ENCODE assay signal across 8 mouse cellular contexts in the genomic region with DNA sequence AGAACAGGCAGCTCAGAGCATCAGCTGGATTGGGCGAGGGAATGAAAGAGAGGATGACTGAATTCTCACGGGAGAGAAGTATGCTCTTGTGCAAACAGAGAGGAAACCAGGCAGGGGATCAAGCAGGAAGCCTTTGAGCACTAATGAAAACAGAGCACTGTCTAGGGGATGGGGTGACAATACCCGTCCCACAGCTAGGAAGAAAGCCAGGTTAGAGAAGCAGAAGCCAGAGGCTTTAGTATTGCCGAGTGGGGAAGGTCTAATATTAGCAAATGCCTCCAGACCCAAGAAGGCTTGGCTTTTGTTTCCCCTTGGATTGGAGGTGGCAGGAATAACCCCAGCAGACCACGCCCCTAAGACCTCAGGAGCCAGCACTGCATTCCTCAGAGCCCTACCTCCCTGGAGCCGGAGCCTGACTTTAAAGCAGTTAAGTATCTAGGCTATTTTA. TPM values are rescaled to one million over a fixed set of nuclear protein-coding genes. Genes with fewer than 3 reads are reported as not detected.
DNase-seq lines count a peak whose midpoint lies in the region; ATAC-seq and TF ChIP-seq lines count a peak whose summit lies in the region.

No protein-coding gene starts in this region.

- no peaks in the 10 kb centered on the region for H3K9me3 ChIP-seq in limb, embryonic 15.5 days
- no peaks in the 10 kb centered on the region for H3K9me3 ChIP-seq in stomach, embryonic 14.5 days (ENCODE audit: control insufficient read depth, low read depth, low read length)

- DNase-seq in gastrocnemius, adult 2 months, result peak; percentile 48
- DNase-seq in gastrocnemius, postnatal 10 days, result no peak
- DNase-seq in heart, postnatal 4 days, result peak; percentile 70
- no peak for DNase-seq in thymus, postnatal 14 days
- no peak for DNase-seq in cerebellum, adult 2 months
- no peak for DNase-seq in cerebellum, adult 11-12 months

- H3K27me3 ChIP-seq in limb, embryonic 15.5 days, result no peaks in the 10 kb centered on the region
- H3K27me3 ChIP-seq in stomach, embryonic 14.5 days (ENCODE audit: control insufficient read depth, insufficient read depth, low read length), result no peaks in the 10 kb centered on the region
- H3K27me3 ChIP-seq in cerebellum, adult 2 months (ENCODE audit: control insufficient read depth, insufficient read depth, low read length), result no peaks in the 10 kb centered on the region

- intact Hi-C loops in gastrocnemius, adult 2 months (cut with DNase I), result no loop called here

- H3K9ac ChIP-seq in limb, embryonic 15.5 days, result no peak overlapping the region
- no peak overlapping the region for H3K9ac ChIP-seq in stomach, embryonic 14.5 days (replicated peaks; ENCODE audit: low read depth, low read length)

- peak overlapping the region; percentile 0; the same call in 1 of the 2 replicates for H3K4me2 ChIP-seq in limb, embryonic 15.5 days
- no peak overlapping the region for H3K4me2 ChIP-seq in stomach, embryonic 14.5 days (replicated peaks; ENCODE audit: low read depth, low read length)

- H3K27ac ChIP-seq in gastrocnemius, adult 2 months, result peak overlapping the region; percentile 24; the same call in 1 of the 2 replicates
- H3K27ac ChIP-seq in limb, embryonic 15.5 days, result no peak overlapping the region
- no peak overlapping the region for H3K27ac ChIP-seq in stomach, embryonic 14.5 days (ENCODE audit: low read length)
- no peak overlapping the region for H3K27ac ChIP-seq in cerebellum, adult 2 months (ENCODE audit: insufficient read depth, low read length)

- peaks cover 45% of the 10 kb centered on the region for H3K4me1 ChIP-seq in limb, embryonic 15.5 days
- peaks cover 29% of the 10 kb centered on the region for H3K4me1 ChIP-seq in stomach, embryonic 14.5 days (ENCODE audit: control insufficient read depth, insufficient read depth, low read length)
- H3K4me1 ChIP-seq in cerebellum, adult 2 months (ENCODE audit: control insufficient read depth, insufficient read depth, low read length), result no peaks in the 10 kb centered on the region

- H3K4me3 ChIP-seq in gastrocnemius, adult 2 months, result peak overlapping the region; percentile 2; the same call in 1 of the 2 replicates
- H3K4me3 ChIP-seq in limb, embryonic 15.5 days, result no peak overlapping the region
- no peak overlapping the region for H3K4me3 ChIP-seq in stomach, embryonic 14.5 days (ENCODE audit: low read depth, low read length)
- no peak overlapping the region for H3K4me3 ChIP-seq in cerebellum, adult 2 months (replicated peaks; ENCODE audit: insufficient read depth, low read depth, low read length)

- TF ChIP-seq POLR2A in cerebellum, adult 2 months (IDR thresholded peaks at IDR 0.05; ENCODE audit: borderline replicate concordance, insufficient read depth, low read length), result no peak

- ATAC-seq in limb, embryonic 15.5 days (ENCODE audit: insufficient number of reproducible peaks, low FRiP score, low TSS enrichment, low read depth), result no peak
- 0 out of 2 replicates have a peak, but pooled peaks have one; percentile 49 for ATAC-seq in stomach, embryonic 14.5 days (ENCODE audit: insufficient number of reproducible peaks, insufficient read depth, low FRiP score, low read depth)

- TF ChIP-seq CTCF in gastrocnemius, adult 2 months (IDR thresholded peaks at IDR 0.05), result no peak
- no peak for TF ChIP-seq CTCF in cerebellum, adult 2 months (IDR thresholded peaks at IDR 0.05; ENCODE audit: borderline replicate concordance, insufficient read depth, low read depth, low read length)

- no peaks in the 10 kb centered on the region for H3K36me3 ChIP-seq in limb, embryonic 15.5 days
- no peaks in the 10 kb centered on the region for H3K36me3 ChIP-seq in stomach, embryonic 14.5 days (ENCODE audit: control insufficient read depth, insufficient read depth, low read length)

- 10% methylated on average over 6 of the region's 6 CpGs for WGBS in limb, embryonic 15.5 days
- 12% methylated on average over 6 of the region's 6 CpGs for WGBS in stomach, embryonic 14.5 days
- WGBS in cerebellum, adult 2 months, result 36% methylated on average over 6 of the region's 6 CpGs

RNA-seq across cellular contexts. Expression of a gene that starts 19.3 kb away (rescaled TPM):
- total RNA-seq in gastrocnemius, adult 2 months (2021), result 1 to 10 TPM; 3.1 to 3.4 TPM
- 1 to 10 TPM; 1.6 to 3.3 TPM for total RNA-seq in gastrocnemius, postnatal 10 days (2021)
- total RNA-seq in heart, postnatal 4 days (2021), result 1 to 10 TPM; 8.5 to 9.5 TPM
- polyA plus RNA-seq in limb, embryonic 15.5 days (2015; fragmentation: Nextera tagmentation; extraction: Ambion mirVana), result 3.6 and 3.8 TPM in 2 replicates
- polyA plus RNA-seq in stomach, embryonic 14.5 days (2014; fragmentation: Nextera tagmentation; extraction: Ambion mirVana), result 5.5 and 8.5 TPM in 2 replicates
- 5.8 and 6.4 TPM in 2 replicates for polyA plus RNA-seq in cerebellum, adult 2 months (2012; rRNA removed)

RNA-seq across cellular contexts. Expression of a gene that starts 51.6 kb away (rescaled TPM):
- total RNA-seq in gastrocnemius, adult 2 months (2021), result 10 to 100 TPM; 45.4 to 50.4 TPM
- total RNA-seq in gastrocnemius, postnatal 10 days (2021), result 10 to 100 TPM; 34.8 to 45.3 TPM
- total RNA-seq in heart, postnatal 4 days (2021), result 10 to 100 TPM; 43.5 to 49.1 TPM
- polyA plus RNA-seq in limb, embryonic 15.5 days (2015; fragmentation: Nextera tagmentation; extraction: Ambion mirVana), result 64.7 and 80.3 TPM in 2 replicates
- polyA plus RNA-seq in stomach, embryonic 14.5 days (2014; fragmentation: Nextera tagmentation; extraction: Ambion mirVana), result 66.0 and 73.1 TPM in 2 replicates
- polyA plus RNA-seq in cerebellum, adult 2 months (2012; rRNA removed), result 144 TPM in 2 replicates

Comparison
In these comparisons a context has a peak if more than half of its experiments do, and no peak if none do; other contexts are left out.
1. DNase-seq: peak in gastrocnemius, adult 2 months (single experiment) and heart, postnatal 4 days (single experiment); none in gastrocnemius, postnatal 10 days (single experiment), thymus, postnatal 14 days (single experiment), cerebellum, adult 2 months (0 of 2) and cerebellum, adult 11-12 months (single experiment).